Mouse (Mus musculus) hindbrain, postnatal 0 days (tissue): ENCODE measurements around the gene Plxnc1. TPM values are rescaled to one million over a fixed set of nuclear protein-coding genes. Genes with fewer than 3 reads are reported as not detected.

Source experiments
- ATAC-seq: fragments of 200-750 bp; cut with Nextera tagmentation; 2 replicates; pipeline ENCODE4 v1.8.0; 2017; ENCODE audit warnings: mild to moderate bottlenecking, moderate TSS enrichment, moderate library complexity
- DNase-seq: peaks from one replicate; pipeline ENCODE4 v3.0.0-alpha.2; 2015; ENCODE audit warnings: low spot score
- H3K27ac ChIP-seq: fragments of 300-500 bp; sonication (generic); 2 replicates; pipeline ENCODE4 v1.5.1; 2014; ENCODE audit warnings: mild to moderate bottlenecking
- H3K27me3 ChIP-seq: fragments of 300-500 bp; sonication (generic); 2 replicates; pipeline ENCODE4 v1.6.1; 2014; ENCODE audit warnings: low read length, mixed read lengths; ENCODE audit not compliant: insufficient read depth
- H3K36me3 ChIP-seq: fragments of 300-500 bp; sonication (generic); 2 replicates; pipeline ENCODE4 v1.6.1; 2014; ENCODE audit warnings: low read length, mixed read lengths; ENCODE audit not compliant: insufficient read depth
- H3K4me1 ChIP-seq: fragments of 300-500 bp; sonication (generic); 2 replicates; pipeline ENCODE4 v1.6.1; 2014; ENCODE audit warnings: antibody characterized with exemption, low read length, mixed read lengths; ENCODE audit not compliant: insufficient read depth
- H3K4me2 ChIP-seq: fragments of 300-500 bp; sonication (generic); 2 replicates; pipeline ENCODE4 v1.6.1; 2014; ENCODE audit warnings: low read depth, mild to moderate bottlenecking, low read length, moderate library complexity, mixed read lengths
- H3K4me3 ChIP-seq: fragments of 300-500 bp; sonication (generic); 2 replicates; pipeline ENCODE4 v1.5.1; 2014; ENCODE audit warnings: low read length
- H3K9ac ChIP-seq: fragments of 300-500 bp; sonication (generic); replicated peaks from 2 replicates; pipeline ENCODE4 v1.6.1; 2014; ENCODE audit warnings: mild to moderate bottlenecking, low read length, moderate library complexity, mixed read lengths
- H3K9me3 ChIP-seq: fragments of 300-500 bp; sonication (generic); 2 replicates; pipeline ENCODE4 v1.6.1; 2016; ENCODE audit warnings: low read length, mixed read lengths
- CTCF ChIP-seq: IDR thresholded peaks from 2 replicates; pipeline ENCODE4 v1.5.1; 2016; ENCODE audit warnings: antibody characterized with exemption, control low read depth, low read depth
- WGBS: fragments of 180-500 bp; shearing (Covaris S2); extraction: QIAGEN DNeasy Blood & Tissue Kit; methylation state at CpG from one replicate; pipeline ENCODE4 v1.1.7; 2014; 5-methylcytosine and 5-hydroxymethylcytosine counted together
- polyA plus RNA-seq: library from polyadenylated mRNA; unstranded; fragments of >200 nt; fragmentation: Nextera tagmentation; extraction: Ambion mirVana; gene quantifications from 2 replicates; pipeline ENCODE4 v1.2.1, GENCODE M21; 2015
- total RNA-seq: library from RNA; depleted of rRNA; stranded (reverse); fragments of >200 nt; gene quantifications from 2 replicates; pipeline ENCODE4 v1.2.3, GENCODE M21; 2014

Gene Plxnc1
- total and polyA plus RNA-seq, 2 experiments from 2014 or later = 9.9 to 54.5 TPM

DNA sequence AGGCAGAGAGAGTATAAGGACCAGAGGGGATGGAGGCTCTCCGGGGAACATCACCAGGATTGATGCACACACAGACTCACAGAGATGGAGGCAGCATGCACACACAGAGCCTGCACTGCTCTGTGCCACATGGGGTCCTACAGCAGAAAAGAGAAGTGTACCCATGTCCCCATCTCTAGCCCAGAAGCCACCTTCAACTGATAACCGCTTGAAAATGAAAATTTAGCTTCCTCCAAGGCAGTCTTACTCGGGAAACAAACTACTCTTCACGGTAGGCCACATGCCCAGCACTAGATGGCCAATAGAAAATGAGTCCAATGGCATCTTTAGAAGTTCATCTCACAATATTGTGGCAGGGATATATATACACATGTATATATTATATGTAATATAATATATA, 9.4 kb downstream of the Plxnc1 start:
- Histone ChIP-seq H3K27ac (no peak overlapping the region), H3K27me3 (no peaks in the 10 kb centered on the region), H3K4me2 (no peak overlapping the region), H3K36me3 (no peaks in the 10 kb centered on the region), H3K4me3 (no peak overlapping the region), H3K9me3 (no peaks in the 10 kb centered on the region), H3K9ac (no peak overlapping the region), H3K4me1 (peaks cover 14% of the 10 kb centered on the region; the same call in 1 of the 2 replicates)
- 88% methylated on average over 4 of the region's 4 CpGs for WGBS
- TF ChIP-seq CTCF = no peak
- no peak for DNase-seq
- ATAC-seq = no peak

DNA sequence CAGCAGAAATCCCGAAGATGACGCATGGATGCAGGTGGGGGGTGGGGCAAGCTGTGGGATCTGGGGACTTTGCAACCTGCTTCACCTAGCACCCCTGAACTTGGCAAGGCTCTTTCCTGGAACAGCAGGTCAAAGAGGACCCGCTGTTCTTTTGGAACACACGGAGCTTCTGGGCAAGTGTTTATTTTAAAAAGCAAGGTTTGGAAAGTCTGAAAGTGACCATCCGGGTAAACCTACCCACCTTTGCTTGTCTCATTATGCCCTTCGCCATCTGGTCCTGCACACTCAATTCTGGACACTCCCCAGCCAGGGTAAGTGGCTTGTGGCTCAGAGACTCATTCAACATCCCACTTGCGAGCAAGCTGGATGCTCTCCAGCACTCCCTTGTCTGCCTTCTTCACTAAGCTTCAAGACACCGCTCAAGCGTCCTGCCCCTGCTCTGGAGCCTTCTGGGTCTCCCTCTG, 10.5 kb downstream of the Plxnc1 start:
- TF ChIP-seq CTCF = no peak
- 0 out of 2 replicates have a peak, but pooled peaks cover 6% of the 10 kb centered on the region for H3K4me1 ChIP-seq
- 0 out of 2 replicates have a peak overlapping the region, but pooled peaks have one; percentile 13 for H3K4me2 ChIP-seq
- H3K9me3 ChIP-seq = no peaks in the 10 kb centered on the region
- H3K4me3 ChIP-seq = no peak overlapping the region
- no peaks in the 10 kb centered on the region for H3K27me3 ChIP-seq
- no peaks in the 10 kb centered on the region for H3K36me3 ChIP-seq
- WGBS = 61% methylated on average over 9 of the region's 9 CpGs
- no peak overlapping the region for H3K9ac ChIP-seq
- DNase-seq = peak; percentile 78
- H3K27ac ChIP-seq = peak overlapping the region; percentile 45; the same call in 1 of the 2 replicates
- peak; percentile 84 for ATAC-seq

DNA sequence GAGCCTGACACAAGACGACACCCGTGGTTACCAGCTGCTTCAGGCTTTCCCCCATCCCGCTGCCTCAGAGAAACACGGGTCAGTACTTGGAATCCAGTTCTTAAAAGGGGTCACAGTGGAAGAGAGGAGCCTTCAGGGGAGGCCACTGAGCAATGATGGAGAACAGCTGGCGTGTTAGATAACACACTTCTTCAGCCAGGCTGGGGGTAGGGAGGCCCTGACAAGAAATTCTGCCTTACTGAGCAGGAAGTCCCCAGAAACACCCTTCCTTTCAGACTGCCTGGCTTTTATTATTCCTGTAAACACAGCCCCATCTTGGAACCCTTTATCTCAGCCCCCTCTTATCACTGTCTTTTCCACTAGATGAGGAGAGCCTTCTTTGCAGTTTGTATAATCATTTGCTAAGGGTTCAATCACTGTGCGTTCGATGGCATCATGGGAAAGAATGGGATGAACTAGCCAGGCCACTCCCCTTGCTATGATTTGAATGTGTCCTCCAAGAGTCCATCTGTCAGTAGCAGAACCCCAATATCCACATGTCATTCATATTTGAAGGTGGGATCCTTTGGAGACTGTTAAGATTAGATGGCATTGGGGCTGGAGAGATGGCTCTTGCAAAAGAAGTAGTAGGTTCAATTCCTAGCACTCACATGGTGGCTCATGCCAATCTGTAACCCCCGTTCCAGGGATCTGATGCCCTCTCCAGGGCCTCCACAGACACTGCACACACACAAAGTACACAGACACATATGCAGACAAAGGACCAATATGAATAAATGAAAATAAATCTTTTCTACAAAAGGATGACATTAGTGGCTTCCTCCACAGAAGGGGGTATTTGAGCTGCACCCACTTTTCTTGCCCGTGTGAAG, 12.4 kb downstream of the Plxnc1 start:
- H3K36me3 ChIP-seq = no peaks in the 10 kb centered on the region
- 0 out of 2 replicates have a peak, but pooled peaks have one; percentile 4 for TF ChIP-seq CTCF
- H3K4me2 ChIP-seq = no peak overlapping the region
- peak; percentile 61 for ATAC-seq
- DNase-seq = peak; percentile 47
- H3K27ac ChIP-seq = peak overlapping the region; percentile 8; the same call in 1 of the 2 replicates
- no peak overlapping the region for H3K4me3 ChIP-seq
- 0 out of 2 replicates have a peak, but pooled peaks cover 6% of the 10 kb centered on the region for H3K4me1 ChIP-seq
- no peaks in the 10 kb centered on the region for H3K27me3 ChIP-seq
- H3K9ac ChIP-seq = no peak overlapping the region
- 63% methylated on average over 9 of the region's 9 CpGs for WGBS
- no peaks in the 10 kb centered on the region for H3K9me3 ChIP-seq

DNA sequence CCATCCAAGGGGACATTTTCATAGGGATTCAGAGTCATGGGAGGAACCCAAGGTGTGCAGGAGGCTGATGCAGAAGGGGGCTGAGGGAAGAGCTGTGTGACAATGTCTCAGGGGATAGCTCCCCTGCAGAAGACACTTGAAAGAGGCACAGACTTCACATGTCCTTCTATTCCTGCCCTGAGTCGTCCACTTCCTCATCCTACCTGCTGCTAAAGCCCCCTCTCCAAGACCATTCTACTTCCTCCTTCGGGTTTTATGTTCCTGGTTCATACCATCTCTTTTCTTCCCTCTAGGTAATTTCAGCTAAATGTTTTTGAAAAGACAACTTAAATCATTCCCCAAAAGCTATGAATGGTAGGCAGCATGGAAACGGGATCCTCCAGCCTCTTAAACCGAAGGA, 16.5 kb downstream of the Plxnc1 start:
- Histone ChIP-seq H3K27ac (no peak overlapping the region), H3K4me1 (0 out of 2 replicates have a peak, but pooled peaks cover 4% of the 10 kb centered on the region), H3K36me3 (no peaks in the 10 kb centered on the region), H3K9ac (no peak overlapping the region), H3K4me3 (no peak overlapping the region), H3K4me2 (no peak overlapping the region), H3K9me3 (no peaks in the 10 kb centered on the region), H3K27me3 (no peaks in the 10 kb centered on the region)
- ATAC-seq = no peak
- no peak for DNase-seq
- no peak for TF ChIP-seq CTCF
- 90% methylated on average over 4 of the region's 4 CpGs for WGBS

DNA sequence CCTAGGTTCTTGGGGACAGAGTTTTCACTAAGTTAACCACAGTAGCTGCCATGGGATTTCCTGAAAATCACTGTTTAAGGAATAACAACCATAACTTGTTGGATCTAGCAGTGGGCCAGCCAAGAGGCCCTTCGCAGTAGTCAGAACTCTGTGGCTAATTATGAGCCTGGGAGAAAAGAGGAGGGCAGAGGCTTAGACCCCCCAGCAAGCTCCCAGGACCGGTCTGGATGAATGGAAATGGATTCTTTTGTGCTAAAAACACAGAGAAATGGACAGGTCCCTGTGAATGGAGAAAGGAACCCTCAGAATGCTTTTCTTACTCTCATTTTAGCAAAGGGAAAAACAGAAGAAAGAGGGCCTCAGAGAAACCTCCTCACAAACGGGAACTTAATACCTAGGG, 18.3 kb downstream of the Plxnc1 start:
- DNase-seq = no peak
- no peak overlapping the region for H3K9ac ChIP-seq
- 29% methylated on average over 3 of the region's 3 CpGs for WGBS
- peaks cover 11% of the 10 kb centered on the region; the same call in 1 of the 2 replicates for H3K36me3 ChIP-seq
- H3K4me3 ChIP-seq = no peak overlapping the region
- no peak overlapping the region for H3K4me2 ChIP-seq
- no peak overlapping the region for H3K27ac ChIP-seq
- ATAC-seq = no peak
- no peaks in the 10 kb centered on the region for H3K27me3 ChIP-seq
- H3K4me1 ChIP-seq = 0 out of 2 replicates have a peak, but pooled peaks cover 3% of the 10 kb centered on the region
- no peak for TF ChIP-seq CTCF
- H3K9me3 ChIP-seq = no peaks in the 10 kb centered on the region

DNA sequence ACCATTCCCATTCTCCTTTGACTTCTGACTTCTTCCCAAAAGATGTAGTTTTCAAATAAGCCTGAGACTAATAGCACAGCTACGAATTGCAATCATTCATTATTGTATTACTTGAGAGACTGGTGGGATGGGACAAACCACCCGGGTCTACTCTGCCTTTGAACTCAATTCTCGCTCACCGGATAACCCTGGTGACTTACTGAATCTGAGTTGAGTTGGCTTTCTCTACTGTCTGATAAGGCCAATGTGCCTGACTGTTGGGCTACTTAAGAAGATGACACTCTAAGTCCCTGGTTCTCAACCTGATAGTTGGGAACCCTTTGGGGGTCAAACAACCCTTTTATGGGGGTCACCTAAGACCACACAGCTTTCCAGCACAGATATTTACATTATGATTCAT, 19.8 kb downstream of the Plxnc1 start:
- DNase-seq = no peak
- Histone ChIP-seq H3K4me1 (0 out of 2 replicates have a peak, but pooled peaks cover 3% of the 10 kb centered on the region), H3K27ac (no peak overlapping the region), H3K4me2 (no peak overlapping the region), H3K9ac (no peak overlapping the region), H3K4me3 (no peak overlapping the region), H3K36me3 (peaks cover 11% of the 10 kb centered on the region; the same call in 1 of the 2 replicates), H3K27me3 (no peaks in the 10 kb centered on the region), H3K9me3 (no peaks in the 10 kb centered on the region)
- WGBS = 90% methylated on average over 4 of the region's 4 CpGs
- no peak for ATAC-seq
- TF ChIP-seq CTCF = no peak
